Mouse (Mus musculus) spleen, postnatal 36 days (tissue): ENCODE data around the gene Crtap.

ENCODE experiments used
- DNase-seq, 2 experiments: peaks; one replicate each; pipeline ENCODE4 v3.0.0; 2022; ENCODE audit warnings: low spot score in 2 of 2, mixed read lengths in 1 of 2

Crtap gene

GRCm38 (mm10) chr9:114389905-114390748 lies at the start of gene Crtap:
Crtap (minus strand) TSS chr9:114390675.
- peak; percentile 65 to 66 for DNase-seq

GRCm38 (mm10) chr9:114435668-114436067 lies 45.2 kb upstream of the Crtap start:
- DNase-seq, result no peak

- DNase-seq, result no peak
These were observed 37.8 kb upstream of the Crtap start for GRCm38 (mm10) chr9:114428103-114428834.

- no peak for DNase-seq
These were observed 37.0 kb upstream of the Crtap start for GRCm38 (mm10) chr9:114427425-114427824.

- DNase-seq, result no peak
These were observed 35.7 kb upstream of the Crtap start for GRCm38 (mm10) chr9:114426201-114426600.

- no peak for DNase-seq
These were observed 35.1 kb upstream of the Crtap start for GRCm38 (mm10) chr9:114425576-114425975.

- DNase-seq, result no peak
These were observed 31.3 kb upstream of the Crtap start for GRCm38 (mm10) chr9:114421797-114422196.

- DNase-seq, result no peak
These were observed 30.6 kb upstream of the Crtap start for GRCm38 (mm10) chr9:114421045-114421444.

- DNase-seq, result no peak
These were observed 30.0 kb upstream of the Crtap start for GRCm38 (mm10) chr9:114420443-114420842.

- DNase-seq, result peak; percentile 19 to 33
These were observed 27.7 kb upstream of the Crtap start for GRCm38 (mm10) chr9:114418187-114418586.

- no peak for DNase-seq
These were observed 26.4 kb upstream of the Crtap start for GRCm38 (mm10) chr9:114416646-114417517.

GRCm38 (mm10) chr9:114415701-114416100 lies 25.2 kb upstream of the Crtap start:
- DNase-seq, result peak; percentile 19 to 36

GRCm38 (mm10) chr9:114413866-114414265 lies 23.4 kb upstream of the Crtap start:
- no peak for DNase-seq

- no peak for DNase-seq
These were observed 21.9 kb upstream of the Crtap start for GRCm38 (mm10) chr9:114412406-114412805.

- DNase-seq, result no peak
These were observed 20.8 kb upstream of the Crtap start for GRCm38 (mm10) chr9:114411295-114411694.

GRCm38 (mm10) chr9:114410313-114410862 lies 19.9 kb upstream of the Crtap start:
- no peak for DNase-seq

- no peak for DNase-seq
These were observed 17.2 kb upstream of the Crtap start for GRCm38 (mm10) chr9:114407676-114408075.

- DNase-seq, result peak; percentile 18 to 38
These were observed 11.2 kb upstream of the Crtap start for GRCm38 (mm10) chr9:114401685-114402080.

GRCm38 (mm10) chr9:114400949-114401684 lies 10.6 kb upstream of the Crtap start, which contains the start of the genes Glb1 and Tmppe:
Glb1 (plus strand) TSS chr9:114401076.
Tmppe (plus strand) TSS chr9:114401105.
- peak; percentile 84 to 86 for DNase-seq

- DNase-seq, result no peak
These were observed 10.1 kb upstream of the Crtap start for GRCm38 (mm10) chr9:114400588-114400948.

- no peak for DNase-seq
These were observed 9.2 kb upstream of the Crtap start for GRCm38 (mm10) chr9:114399680-114400079.
